Mouse (Mus musculus) cortical plate, adult 2 months (tissue): ENCODE results near the gene Prickle1. TPM values are rescaled to one million over a fixed set of nuclear protein-coding genes. Genes with fewer than 3 reads are reported as not detected.

Source experiments
- H3K27ac ChIP-seq: fragments of 200-500 bp; 2 replicates; pipeline ENCODE4 v1.5.1; 2012; ENCODE audit warnings: low read length, control low read depth, inconsistent platforms; ENCODE audit not compliant: insufficient read depth
- H3K4me1 ChIP-seq: fragments of 200-500 bp; 2 replicates; pipeline ENCODE4 v1.6.1; 2011; ENCODE audit warnings: low read length; ENCODE audit not compliant: control insufficient read depth, insufficient read depth
- H3K4me3 ChIP-seq: fragments of 200-500 bp; 2 replicates; pipeline ENCODE4 v1.5.1; 2011; ENCODE audit warnings: mild to moderate bottlenecking, low read length, control low read depth; ENCODE audit not compliant: insufficient read depth
- CTCF ChIP-seq: fragments of 200-500 bp; IDR thresholded peaks from 2 replicates; pipeline ENCODE4 v1.5.1; 2011; ENCODE audit warnings: mild to moderate bottlenecking, control low read depth, low read length; ENCODE audit not compliant: insufficient read depth; ENCODE audit errors: extremely low read depth
- POLR2A ChIP-seq: fragments of 200-500 bp; IDR thresholded peaks from 2 replicates; pipeline ENCODE4 v1.6.1; 2011; ENCODE audit warnings: mild to moderate bottlenecking, low read length, control low read depth; ENCODE audit not compliant: insufficient read depth; ENCODE audit errors: extremely low read depth
- polyA plus RNA-seq: library from polyadenylated mRNA; depleted of rRNA; stranded (reverse); fragments of >200 nt; gene quantifications from 2 replicates; pipeline ENCODE4 v1.2.3, GENCODE M21; 2012

Prickle1 gene
- polyA plus RNA-seq, 1 experiment = 51.8 TPM

DNA sequence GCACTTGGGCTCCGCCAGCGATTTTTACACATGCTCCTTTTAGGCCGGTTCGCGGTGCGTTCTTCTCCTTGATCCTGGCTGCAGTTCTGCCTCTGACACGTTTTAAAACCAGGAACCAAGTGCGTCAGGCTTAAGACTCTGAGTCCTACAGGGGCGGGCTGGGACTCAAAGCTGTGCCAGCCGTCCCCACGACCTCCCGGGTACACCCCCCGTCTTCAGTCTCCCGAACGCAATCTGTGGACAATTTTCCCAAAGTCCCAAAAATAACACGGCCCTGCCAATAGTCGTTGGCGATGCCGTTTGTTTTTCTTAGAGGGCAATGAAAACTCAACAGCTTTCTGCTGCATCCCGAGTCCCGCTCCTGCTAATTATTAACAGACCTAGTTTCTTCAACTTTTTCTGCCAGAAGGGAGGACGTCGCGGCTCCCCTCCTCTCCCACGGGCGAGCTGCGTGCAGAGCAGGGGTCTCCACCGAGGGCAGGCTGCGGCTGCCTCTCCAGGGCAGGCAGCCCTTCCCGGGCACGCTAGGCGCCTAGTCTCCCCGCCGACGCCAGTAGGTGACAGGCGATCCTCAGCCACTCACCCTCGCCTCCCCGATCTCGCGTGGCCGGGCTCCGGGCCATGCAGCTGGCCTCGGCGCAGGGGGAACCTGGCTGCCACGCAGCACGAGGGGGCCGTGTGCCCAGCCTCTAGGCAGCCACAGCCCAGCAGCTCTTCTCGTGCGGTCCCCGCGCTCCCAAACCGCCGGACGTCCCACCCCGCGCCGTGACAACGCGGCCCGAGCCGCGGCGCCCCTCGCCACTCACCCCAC, 598 bp downstream of the Prickle1 start:
- H3K27ac ChIP-seq = peak overlapping the region; percentile 100
- TF ChIP-seq CTCF = no peak
- 0 out of 2 replicates have a peak, but pooled peaks have one; percentile 15 for TF ChIP-seq POLR2A
- peak overlapping the region; percentile 80 for H3K4me3 ChIP-seq
- H3K4me1 ChIP-seq = no peaks in the 10 kb centered on the region; the same call in 1 of the 2 replicates

DNA sequence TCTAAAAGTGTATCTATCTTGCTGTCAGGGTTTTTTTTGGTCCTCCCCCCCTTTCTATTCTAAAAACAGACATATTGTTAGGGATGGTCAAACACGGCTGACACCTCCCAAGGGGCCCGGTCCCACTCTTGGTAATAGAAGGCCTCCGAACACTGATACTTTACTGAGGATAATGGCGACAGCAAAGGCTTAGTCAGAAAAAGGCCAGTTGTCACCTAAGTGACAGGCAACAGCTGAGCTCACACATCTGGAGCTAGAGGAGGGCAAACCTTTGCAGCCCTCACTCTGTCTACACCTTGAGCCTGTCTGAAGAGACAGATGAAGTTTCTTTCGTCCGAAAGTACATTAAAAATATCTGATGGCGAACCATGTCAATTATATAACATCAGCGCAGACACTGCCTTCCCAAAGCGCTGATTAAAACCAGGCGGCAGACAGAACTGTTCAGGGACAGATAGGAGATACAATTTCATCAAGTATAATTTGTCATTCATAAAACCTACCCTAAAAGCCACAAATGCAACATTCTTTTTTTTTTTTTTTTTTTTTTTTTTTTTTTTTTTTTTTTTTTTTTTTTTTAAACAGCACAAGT, 1.3 kb downstream of the Prickle1 start:
- Histone ChIP-seq H3K4me1 (no peaks in the 10 kb centered on the region; the same call in 1 of the 2 replicates), H3K27ac (peak overlapping the region; percentile 74)
- TF ChIP-seq CTCF = no peak
- TF ChIP-seq POLR2A = no peak

DNA sequence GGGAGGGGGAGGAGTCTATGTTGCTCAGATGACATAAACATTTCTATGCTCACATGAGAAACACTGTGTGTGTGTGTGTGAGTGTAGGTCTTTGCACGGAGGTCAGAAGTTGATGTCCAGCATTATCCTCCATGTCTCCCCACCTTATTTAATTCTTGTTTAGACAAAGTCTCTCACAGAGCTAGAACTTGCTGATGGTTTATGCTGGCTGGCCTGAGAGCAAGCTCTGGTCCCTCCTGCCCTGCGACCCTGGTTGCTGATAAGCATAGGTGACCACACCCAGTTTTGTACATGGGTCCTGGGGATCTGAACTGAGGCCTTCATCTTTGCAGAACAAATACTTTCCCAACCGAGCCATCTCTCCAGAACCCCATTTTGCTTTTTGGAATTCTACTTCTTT, 3.1 kb downstream of the Prickle1 start:
- TF ChIP-seq CTCF (no peak), POLR2A (no peak)
- peak overlapping the region; percentile 46 for H3K4me3 ChIP-seq
- no peak overlapping the region for H3K27ac ChIP-seq
- peaks cover 5% of the 10 kb centered on the region; the same call in 1 of the 2 replicates for H3K4me1 ChIP-seq

More for the DNA sequence above, 1.3 kb downstream of the Prickle1 start:
- H3K4me3 ChIP-seq = peak overlapping the region; percentile 80

DNA sequence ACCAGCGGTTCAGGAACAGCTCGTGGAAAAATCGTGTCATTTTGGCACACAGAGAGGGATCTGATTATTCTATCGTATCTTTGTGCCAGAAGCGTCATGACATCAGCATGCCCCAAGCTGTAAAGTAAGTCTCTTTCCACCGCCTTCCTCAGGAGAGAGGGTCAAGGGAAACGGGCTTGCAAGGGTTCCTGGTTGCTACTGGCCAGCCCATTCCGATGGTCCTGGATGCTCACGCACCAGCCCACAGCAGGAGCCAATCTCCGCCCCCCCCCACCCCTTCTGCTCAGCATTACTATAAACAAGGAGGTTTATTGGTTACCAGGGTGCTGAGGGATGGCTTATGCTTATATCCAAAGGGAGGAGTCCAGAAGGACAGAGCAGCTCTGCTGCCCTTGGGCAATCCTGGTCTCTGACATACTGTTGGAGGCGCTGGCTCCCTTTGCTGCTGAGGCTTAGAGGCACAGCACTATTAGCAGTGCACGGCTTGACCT, 3.8 kb downstream of the Prickle1 start:
- H3K27ac ChIP-seq = no peak overlapping the region
- TF ChIP-seq CTCF (no peak), POLR2A (peak; percentile 47; the same call in 1 of the 2 replicates)
- H3K4me1 ChIP-seq = peaks cover 5% of the 10 kb centered on the region; the same call in 1 of the 2 replicates
- peak overlapping the region; percentile 46 for H3K4me3 ChIP-seq

DNA sequence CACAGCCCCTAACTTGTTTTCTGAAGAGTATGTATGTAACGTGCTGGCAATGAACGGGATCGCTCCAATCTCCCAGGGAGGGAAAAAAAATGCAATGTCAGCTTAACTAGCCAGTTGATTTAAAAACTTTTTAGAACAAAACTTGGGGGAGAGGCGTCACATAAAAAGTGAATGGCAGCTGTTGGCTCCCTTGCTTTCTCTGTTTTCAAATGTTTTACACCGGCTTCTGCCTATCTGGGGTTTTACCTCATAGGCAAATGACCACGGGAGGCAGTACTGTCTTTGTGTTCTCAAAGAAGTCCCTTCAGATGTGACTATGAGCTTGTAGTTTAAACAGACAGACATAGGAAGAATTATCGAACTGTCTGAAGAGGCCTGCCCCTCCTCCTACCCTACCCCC, 4.3 kb downstream of the Prickle1 start:
- Histone ChIP-seq H3K27ac (no peak overlapping the region), H3K4me3 (peak overlapping the region; percentile 46; the same call in 1 of the 2 replicates)

DNA sequence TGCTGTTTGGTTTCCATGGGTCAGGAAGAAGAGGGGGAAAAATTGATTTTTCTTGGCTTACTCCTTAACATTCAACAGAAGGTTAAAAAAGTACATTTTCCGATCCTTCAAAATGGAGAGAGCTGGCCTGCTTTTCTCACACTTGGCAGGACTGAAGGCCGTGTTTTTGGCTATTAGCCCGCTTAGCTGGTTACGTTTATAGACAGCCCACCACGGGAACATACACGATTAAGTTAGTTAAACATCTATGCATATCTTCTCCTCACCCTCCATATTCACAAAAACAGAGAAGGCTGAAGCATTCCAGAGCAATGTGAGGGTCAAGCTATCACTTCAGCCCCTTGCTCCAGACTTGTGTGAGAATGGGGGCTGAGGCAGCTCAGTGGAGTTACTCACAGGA, 7.3 kb downstream of the Prickle1 start:
- TF ChIP-seq CTCF (no peak), POLR2A (no peak)
- H3K4me3 ChIP-seq = no peak overlapping the region
- no peak overlapping the region for H3K27ac ChIP-seq
- H3K4me1 ChIP-seq = peaks cover 5% of the 10 kb centered on the region; the same call in 1 of the 2 replicates

More for the DNA sequence above, 4.3 kb downstream of the Prickle1 start:
- TF ChIP-seq POLR2A (no peak), CTCF (no peak)
- H3K4me1 ChIP-seq = peaks cover 5% of the 10 kb centered on the region; the same call in 1 of the 2 replicates

DNA sequence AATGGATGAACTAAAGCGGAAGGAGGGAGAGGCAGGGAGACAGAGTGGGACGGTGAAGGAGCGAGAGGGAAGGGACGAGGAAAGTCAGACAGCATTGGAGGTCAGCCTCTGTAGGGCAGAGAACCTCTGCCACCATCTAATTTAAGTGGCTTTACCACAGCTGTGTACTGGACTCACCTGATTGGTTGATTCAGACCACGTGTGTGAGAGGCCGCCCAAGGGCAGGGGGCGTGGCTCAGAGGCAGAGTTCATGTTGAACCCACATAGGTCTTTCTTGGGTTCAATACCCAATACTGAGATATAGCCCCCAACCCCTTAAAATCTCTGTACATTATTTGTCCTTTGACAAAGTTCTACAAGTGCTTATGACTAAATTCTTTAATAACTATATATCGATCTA, 8.0 kb downstream of the Prickle1 start:
- H3K4me3 ChIP-seq = no peak overlapping the region
- no peak overlapping the region for H3K27ac ChIP-seq
- H3K4me1 ChIP-seq = peaks cover 7% of the 10 kb centered on the region
- TF ChIP-seq POLR2A = no peak
- TF ChIP-seq CTCF = no peak

DNA sequence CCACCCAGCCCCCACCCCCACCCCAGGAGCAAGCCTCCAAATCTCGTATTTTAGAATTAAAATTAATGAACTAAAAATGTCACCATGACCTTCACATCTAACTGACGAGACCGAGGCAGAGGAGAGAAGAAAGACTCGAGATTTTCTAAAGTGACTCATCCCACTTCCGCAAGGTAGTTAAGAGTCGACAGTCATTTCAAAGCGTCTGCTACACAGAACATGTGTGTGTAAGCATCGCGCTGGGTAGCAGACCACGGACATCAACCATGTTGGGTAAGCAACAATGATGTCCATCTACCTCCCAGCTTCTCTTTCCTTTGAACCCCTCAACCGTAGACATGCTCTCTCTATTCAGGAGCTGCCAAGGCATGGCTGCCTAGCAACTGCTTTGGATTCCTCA, 12.6 kb downstream of the Prickle1 start:
- H3K4me1 ChIP-seq = peaks cover 3% of the 10 kb centered on the region
- no peak overlapping the region for H3K4me3 ChIP-seq
- TF ChIP-seq CTCF (no peak), POLR2A (no peak)
- H3K27ac ChIP-seq = no peak overlapping the region

DNA sequence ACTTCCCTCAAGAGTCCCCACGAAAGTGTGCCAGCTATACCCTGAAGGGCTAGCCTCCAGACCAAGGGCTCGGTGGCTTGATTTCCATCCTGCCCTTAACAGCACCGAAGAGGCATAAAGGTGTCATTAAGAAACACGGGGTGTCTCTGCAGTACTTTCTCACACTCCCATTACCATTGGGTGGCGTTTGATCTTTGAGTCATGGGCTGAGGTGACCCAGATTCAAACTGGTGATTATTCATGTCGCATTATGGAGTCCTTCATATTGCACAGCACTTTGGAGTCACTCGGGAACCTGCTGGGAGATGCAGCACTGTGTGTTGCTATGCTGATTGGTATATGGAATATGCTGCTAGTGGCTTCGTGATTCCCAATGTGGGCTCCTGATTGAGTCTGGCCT, 14.0 kb downstream of the Prickle1 start:
- Histone ChIP-seq H3K27ac (no peak overlapping the region), H3K4me3 (no peak overlapping the region), H3K4me1 (peaks cover 3% of the 10 kb centered on the region)
- TF ChIP-seq POLR2A (no peak), CTCF (no peak)
